Mouse (Mus musculus) retina, embryonic 14.5 days (tissue): ENCODE results near the gene Xylt1.
A peak's percentile ranks its signal among the peaks of the same experiment; 100 is the strongest.

Experiments
- DNase-seq: peaks from one replicate; pipeline ENCODE4 v3.0.0-alpha.2; 2015; ENCODE audit warnings: low spot score

The Xylt1 gene

DNA sequence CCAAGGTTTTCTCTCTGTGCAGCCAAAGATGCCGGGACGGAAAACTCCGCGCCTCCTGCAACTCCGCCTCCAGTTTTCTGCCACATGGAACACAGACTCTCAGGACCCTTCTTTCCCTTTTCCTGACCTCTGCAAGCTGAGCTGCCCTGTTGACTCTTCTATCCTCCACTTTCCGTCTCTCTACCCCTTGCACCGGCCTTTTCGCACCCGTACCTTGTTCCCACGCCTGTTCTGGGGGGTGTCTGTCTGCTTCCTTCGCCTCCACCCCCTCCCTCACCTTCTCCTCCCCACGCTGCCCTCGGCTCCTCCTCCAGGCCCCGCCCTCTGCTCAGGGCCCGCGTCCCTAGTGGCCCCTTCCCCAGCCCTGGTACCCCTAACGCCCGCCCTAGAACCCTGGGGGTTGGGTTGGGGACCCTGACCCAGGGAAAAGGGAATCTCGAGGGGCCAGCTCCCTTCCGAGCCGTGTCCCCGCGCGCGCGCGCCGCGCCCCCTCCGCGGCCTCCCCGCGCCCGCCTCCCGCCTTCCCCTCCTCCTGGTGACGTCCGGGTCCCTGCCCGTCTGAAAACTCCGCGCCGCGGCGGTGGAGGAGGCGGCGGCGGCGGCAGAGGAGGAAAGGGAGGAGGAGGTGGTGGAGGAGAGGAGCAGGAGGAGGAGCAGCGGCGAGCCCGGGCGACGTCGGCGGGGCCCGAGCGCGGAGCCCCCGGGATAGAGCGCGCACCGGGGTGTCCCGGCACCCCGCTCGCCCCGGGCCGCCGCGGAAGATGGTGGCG is at the start of gene Xylt1:
Gene Xylt1 (plus strand): TSS at position 562 of the 770 bp plus-strand sequence.
- peak; percentile 73 for DNase-seq

DNA sequence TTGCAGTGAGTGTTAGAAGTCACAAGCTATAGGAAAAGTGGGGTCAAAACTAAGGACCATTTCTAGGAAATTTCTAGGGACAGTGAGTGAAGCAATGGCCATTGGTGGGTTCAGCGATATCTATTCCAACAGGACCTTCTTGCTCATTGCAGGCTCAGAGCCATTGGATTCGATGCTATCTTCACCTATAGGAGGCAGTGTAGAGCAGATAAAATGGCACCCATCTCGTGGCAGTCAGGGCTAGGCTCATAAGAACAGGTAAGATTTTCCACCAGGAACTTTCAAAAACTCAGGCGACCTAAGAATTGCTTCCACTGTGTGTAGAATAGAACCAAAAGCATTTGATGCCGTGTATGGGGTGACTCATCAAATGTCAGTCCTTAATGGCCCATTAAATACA is 46.8 kb upstream of the Xylt1 start:
- no peak for DNase-seq

DNA sequence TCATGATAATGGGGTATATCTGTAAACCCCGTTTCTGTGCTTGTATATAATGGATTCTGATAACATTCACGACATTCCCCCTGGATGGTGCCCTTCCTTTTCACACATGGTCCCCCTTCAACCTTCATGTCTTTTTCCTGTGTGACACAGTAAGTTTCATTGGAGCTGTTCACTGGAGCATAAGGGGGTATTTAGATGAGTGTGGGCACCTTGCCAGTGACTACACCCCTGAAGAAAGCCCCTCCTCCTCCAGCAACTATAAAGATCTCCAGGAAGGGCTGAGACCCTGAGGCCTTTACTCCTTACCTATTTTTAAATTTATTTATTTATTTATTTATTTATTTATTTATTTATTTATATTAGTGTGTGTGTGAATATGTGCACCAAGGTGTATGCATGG is 24.5 kb upstream of the Xylt1 start:
- DNase-seq, result no peak

DNA sequence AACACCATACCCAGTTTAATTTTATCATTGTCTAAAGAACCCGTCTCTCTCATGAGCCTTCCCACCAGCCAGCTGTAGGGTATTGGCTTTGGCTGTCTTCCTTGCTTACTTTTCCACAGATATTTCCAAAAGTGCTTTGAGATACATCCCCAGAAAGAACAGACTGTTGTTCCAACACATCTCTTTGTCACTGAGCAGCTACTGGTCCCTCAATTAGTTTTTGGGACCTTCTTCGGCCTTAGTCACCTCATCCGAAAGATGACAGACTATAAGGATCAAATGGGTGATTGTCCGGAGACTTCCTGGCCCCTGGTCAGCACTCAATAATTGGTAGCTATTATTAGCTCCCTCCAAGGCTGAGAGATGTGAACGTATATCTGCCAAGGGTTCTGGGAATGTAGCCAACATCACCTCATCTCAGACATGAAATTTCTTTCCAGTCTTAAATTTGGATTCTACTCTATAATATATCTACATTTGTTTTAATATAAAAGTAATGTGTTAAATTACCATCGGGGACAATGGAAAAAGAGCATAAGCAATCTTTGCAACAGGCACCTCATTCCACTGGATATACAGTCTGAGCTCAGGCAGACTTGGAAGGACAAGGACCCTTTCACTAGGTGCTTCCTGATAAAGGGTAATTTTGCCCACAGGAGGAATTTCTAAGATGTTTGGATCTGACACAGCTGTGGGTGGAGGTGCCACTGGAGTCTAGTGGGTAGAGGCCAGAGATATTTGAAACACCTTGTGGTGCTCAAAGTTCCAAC is 23.2 kb upstream of the Xylt1 start:
- DNase-seq, result no peak

DNA sequence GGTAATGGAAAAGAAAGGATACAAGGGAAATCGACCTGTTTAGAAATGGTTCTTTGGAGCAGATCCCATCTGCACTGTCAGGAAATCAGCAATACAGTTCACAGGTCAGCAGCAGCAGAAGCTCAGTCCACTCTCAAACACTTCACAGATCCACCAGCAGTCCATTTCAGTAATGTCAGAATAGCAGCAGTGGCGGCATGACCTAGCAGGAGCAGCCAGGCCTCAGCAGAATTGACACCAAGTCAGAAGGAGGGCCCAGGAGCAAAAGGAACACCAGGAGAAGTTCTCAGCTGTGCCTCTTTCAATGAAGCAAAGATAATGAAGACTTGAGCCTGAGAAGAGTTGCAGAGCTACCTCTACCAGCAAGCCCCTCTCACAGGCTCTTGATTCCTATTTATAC is 19.5 kb upstream of the Xylt1 start:
- no peak for DNase-seq

DNA sequence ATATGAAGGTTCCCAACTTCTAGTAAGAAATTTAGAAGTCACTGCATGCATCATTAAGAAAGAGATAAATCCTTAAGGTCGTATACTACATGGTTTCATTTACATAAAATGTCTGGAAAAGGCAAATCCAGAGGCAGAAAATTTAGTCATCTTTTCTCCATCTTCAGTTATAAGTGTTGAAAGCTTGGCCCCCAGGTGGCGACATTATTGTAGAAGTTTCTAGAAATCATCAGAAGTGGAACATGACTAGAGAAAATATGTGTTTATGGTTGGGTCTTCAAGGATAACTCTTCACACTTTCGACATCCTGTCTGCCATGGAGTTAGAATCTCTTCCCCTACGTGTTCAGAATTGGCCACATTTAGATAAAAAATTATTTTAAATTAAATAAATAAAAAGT is 18.3 kb upstream of the Xylt1 start:
- DNase-seq, result no peak

DNA sequence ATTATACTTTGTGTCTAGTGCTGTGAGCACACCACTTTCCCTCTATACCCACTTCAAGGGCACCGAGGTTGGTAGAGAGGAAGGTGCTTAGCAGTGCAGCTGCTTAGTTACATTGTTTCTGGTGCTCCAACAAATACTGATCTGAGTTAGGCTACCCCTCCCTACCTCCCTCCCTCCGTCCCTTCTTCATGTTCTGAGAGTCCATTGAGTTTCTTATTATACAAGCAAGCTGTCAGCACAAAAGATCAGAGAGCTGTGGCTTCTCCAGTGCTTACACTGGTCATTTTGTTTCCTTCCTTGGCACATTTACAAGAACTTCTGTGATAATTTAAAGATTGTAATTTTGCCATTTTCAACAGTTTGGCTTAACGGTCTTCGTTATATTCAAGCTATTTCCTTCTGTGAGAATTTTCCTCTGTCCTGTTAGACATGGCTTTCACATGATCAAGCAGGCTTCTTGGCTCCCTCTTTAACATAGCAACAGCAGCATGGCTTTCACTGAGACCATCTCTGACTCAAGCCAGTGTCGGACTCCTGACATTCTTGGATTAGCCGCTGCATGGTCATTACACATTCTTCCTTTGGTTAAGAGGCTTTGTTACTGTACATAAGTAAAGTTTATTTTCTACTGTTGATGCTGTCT is 12.0 kb upstream of the Xylt1 start:
- DNase-seq, result no peak

DNA sequence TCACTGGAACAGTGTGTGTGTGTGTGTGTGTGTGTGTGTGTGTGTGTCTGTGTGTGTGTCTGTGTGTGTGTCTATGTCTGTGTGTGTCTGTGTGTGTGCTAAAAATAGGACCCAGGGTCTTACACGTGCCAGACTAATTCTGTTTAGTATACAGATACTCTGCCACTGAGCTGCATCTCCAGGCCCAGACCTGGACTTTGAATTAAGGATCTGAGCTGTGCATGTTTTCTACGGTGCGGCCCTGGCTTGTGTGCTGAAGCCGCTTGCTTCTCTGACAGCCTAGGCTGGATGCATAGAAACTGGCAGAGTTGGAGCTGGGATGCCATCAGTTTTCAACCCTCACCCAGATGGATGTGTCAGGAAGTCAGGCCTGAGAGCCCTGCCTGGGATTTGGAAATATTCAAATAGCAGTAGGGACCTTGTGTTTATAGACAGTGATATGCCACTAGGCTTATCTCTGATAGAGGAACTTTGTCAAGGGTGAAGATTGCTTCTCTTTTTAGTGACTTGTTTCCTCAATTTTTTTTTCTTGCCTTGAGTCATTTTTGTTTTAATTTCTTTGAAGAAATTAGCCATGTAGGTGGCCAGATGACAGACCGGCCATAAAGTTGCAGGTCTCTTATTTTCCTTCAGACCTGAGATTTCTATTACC is 11.4 kb upstream of the Xylt1 start:
- no peak for DNase-seq

DNA sequence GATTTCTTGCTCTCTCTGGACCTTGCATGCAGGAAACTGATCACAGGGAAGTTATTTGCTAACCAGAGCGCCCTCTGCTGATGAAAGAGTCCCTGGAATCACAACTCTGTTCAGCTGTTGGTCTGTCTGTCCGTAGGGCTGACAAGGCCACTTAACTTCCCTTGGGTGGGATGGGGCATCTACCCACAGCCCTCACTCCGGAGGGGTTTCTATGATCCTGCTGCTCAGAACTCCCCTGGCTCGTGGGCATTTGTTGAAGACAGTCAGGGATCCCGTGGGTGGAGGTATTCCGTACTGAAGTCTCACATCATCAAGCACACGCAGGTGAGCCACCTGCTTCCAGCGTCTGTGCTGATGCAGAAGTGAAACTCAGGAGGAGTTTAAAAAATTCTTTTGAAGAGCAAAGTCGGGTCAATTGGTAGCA is 4.9 kb upstream of the Xylt1 start:
- peak; percentile 84 for DNase-seq

DNA sequence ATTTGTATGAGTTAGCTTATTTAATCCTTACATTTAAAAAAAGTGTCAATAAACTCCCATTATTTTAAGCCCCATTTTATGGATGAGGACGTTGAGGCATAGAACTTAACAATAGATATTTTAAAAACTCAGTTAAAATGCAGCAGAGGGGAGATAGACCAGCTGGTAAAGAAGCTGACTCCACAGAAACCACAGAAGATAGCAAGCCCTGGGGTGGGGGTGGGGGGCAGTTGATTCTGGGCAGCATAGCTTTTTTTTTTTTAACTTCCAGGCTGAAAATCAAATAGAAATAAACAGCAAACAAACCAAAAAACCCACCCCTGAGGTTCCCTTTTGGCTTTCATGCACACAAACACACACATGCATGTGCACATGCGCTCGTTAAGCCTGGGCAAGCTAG is 3.6 kb upstream of the Xylt1 start:
- no peak for DNase-seq

DNA sequence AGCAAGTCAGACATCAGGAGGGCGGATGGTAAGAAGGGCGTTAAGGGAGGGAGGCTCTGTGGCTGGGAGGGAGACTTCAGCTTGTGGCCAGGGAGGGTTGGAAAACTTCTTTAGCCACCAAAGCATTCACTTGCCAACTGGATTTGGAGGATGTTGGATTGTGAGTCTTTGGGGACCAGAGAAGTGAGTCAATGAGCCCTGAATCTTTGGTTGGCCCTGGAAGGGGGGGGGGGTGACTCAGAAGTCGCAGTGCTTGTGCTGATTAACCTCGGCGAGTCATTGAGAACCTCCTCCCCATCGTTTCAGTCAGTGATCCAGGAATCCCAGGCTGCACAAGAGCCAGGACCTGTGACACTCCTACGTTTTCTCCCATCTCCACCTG is 752 bp upstream of the Xylt1 start:
- DNase-seq, result peak; percentile 18

DNA sequence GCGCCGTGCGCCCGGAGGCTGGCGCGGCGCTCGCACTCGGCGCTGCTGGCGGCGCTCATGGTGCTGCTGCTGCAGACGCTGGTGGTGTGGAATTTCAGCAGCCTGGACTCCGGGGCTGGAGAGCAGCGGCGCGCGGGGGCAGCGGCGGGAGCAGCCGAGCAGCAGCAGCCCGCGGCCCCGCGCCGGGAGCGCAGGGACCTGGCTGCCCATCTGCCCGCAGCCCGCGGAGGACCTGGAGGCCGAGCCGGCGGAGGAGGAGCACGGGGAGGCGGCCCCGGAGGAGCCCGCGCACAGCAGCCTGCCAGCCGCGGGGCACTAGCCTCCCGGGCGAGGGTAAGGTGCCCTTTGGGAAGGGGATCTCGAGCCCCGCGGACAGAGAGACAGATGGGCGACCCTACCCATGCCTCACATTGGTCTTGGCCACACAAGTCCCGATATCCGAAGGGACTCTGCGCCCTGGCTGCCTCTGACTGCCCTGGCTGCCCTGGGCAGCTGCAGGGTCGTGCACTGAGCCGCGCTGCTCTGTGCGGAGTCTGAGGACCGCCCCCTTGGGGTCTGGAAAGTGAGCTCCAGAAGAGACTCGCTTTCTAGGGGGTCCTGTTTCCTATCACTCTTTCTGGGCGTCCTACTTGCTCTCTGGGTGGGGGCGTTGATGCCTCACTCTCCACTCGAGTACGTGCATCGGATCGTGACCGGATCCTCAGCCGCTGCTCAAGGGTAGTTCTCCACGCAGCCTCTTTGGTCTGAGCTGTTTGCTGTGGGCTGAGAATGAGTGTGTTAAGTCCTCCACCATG is 606 bp downstream of the Xylt1 start:
- peak; percentile 67 for DNase-seq

DNA sequence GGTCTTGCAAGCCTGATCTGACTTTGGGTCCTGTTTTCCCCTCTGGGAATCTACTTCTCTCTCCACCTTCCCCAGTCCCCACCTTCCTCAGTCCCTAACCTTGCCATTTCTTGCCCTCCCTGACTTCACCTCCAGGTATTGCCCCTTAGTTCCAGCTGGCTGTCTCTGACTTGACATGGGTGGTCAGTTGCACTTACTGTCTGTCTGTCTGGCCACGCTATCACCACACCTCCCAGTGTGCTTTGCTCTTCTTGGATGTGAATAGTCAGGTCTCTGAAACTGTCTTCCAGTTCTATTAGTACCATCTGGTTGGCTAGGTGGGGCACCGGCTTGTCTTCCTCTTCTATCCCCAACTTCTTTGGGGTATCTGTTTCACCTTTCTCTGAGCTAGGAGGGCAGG is 1.2 kb downstream of the Xylt1 start:
- DNase-seq, result peak; percentile 32

DNA sequence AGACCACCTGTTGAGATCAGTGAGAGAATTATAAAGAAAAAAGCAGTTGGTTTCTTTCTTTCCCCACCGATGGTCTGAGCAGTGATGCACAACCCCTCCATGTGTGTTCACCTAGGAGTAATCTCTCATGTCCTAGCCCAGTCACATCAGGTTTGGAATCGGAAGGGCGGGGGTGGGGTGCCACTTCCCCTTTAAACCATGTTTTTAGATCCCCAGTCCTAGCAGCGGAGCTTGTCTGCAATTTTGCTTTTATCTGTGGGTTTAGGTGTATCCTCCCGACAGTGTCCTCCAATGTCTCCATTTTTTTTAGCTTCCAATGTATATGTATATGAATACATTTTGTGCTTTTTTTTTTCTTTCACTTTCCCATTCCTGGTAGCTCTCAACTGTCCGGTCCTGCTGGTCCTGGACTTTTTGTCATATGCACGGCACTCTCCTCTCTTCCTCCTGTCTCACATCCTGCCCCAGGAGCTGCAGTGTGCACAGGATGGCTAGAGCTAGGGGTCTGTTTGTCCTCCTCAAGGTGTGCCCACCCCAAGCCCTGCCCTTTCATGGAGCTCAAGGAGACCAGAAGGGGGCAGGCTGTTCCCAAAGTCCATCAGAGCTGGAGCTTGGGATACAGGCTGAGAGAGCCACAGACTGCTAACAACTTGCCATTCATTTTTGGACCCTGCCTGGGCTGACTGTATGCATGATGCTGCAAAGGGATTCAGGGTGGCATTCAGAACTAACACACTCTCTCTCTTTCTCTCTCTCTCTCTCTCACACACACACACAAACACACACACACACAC is 2.6 kb downstream of the Xylt1 start:
- DNase-seq, result peak; percentile 64

DNA sequence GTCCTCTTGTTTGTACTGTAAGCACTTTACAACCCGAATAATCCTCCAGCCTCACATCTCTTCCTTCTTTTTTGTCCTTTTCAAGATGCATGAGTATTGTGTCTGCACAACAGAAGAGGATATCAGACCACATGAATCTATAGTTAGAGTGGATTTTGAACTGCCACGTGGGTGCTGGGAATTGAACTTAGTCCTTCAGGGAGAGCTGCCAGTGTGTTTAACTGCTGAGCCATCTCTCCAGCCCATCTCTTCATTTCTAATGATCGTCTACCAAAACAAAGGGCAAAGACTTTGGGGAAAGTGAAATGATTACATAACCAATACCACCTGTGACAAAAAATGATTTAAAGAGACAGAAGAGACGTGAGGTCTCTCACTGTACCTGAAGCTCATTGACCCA is 5.6 kb downstream of the Xylt1 start:
- no peak for DNase-seq

DNA sequence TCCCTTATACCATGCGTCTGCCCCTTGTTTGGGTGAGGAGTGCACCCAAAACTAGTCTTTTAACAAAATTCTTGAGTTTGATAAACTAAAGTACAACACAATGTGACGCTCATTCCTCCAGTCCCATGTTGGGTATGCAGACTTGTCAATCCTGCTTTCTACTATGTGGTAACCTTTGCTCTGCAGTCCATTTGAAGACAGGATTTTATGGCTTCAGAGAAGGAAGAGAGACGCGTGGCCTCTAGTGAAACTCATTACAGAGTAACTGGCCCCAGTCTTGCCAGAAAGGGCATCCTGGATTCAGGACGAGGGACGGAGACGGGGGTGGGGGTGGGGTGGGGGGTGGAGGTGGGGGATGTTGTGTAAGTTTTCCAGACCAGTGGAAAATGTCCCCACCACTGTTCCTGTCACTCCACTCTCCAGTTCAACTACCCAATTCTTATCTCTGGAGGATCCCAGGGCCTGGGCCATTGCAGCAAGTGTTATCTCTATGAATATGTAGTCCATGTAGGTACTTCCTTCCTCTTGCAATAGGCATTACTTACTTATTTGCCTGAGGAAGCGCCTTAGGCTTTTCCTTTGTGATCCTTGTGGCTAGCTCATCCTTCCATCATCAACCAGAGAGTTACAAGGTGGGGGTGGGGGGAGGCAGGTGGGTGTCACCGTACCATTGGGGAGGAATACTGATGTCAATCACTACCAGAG is 7.7 kb downstream of the Xylt1 start:
- DNase-seq, result no peak

DNA sequence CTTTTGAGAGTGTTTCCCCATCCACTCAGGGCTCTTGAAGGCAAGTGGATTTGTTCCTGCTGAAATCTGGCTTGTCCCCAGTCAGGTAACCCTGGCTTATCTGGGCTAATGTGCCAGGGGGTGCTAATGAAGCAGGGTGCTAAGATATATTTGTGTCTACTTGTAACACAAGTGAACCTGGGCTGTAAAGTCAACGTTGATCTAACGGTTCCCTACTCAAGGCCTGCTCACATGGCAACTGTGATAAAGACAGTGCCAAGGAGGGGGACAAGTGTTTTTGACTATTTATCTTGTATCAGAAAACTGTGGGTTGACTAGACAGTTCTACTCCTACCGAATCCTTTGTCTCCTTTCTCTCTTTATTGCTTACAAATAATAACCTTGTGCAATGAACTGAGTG is 8.3 kb downstream of the Xylt1 start:
- no peak for DNase-seq

DNA sequence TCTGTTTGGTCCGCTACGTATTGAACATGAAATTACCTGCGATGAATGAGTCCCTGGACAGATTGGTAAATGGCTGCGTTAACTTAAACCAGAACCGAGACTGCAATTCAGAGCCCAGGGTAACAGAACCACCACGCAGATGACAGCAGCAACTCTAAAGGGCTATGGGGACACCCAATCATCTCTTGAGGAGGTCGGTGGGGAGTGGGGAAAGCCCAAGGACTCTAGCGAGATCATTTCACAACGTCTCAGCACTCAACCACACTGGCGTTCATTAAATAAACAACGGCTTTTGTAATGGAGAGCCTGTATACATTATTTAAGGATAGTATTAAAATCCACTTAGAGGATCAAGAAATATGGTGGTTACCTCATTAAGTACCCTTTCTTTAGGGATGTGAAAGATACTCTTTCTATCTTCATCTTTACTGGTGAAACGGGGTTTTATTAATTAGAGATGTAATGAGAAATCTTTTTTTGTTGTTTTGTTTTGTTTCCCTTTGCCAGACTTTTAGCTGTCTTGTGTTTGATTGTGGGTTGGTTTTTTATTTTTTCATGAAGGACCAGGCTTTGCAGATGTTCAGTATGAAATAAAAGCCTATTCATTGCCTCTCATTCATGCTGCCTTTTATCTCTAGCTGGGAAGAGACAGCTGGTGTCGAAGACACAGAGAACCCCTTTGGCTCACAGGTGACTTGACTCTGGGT is 12.2 kb downstream of the Xylt1 start:
- no peak for DNase-seq

DNA sequence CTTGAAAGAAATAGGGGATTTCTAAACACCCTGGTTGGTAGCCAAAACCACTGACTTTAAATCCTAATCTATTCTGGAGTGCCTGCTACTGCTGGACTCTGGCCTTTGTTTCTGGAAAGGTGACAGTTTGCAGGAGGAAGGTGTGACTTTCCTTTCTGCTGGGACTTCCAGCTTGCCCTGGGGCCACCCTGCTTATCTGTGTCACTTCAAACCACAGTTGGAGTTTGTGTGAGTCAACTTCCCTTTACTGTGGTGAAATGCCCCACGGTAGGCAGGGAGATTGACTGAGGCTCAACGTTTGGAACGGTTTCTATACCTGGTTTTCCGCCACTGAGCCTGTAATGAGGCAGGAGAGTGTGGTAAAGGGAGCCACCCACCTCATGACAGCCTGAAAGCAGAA is 13.2 kb downstream of the Xylt1 start:
- no peak for DNase-seq

DNA sequence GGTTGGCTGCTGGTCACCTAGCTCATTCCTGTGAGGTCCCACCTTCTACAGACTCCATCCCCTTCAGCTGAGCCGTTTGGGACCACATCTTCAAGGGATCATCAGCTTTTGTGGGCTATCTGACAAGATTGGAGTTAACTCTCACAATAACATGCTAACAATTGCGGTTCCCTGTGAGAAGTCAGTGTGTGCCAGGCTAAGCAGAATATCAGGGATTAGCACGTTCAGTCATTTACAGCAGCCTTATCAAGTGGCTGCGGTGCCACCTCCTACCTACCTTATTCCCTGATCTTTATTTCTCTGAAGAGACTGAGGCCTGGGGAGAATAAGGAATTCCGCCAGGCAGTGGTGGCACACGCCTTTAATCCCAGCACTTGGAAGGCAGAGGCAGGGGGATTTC is 13.6 kb downstream of the Xylt1 start:
- no peak for DNase-seq
